Mouse (Mus musculus): ENCODE data around the gene Fbxl15.

Gene Fbxl15

GRCm38 (mm10) chr19:46308706-46309435, 19.1 kb upstream of the Fbxl15 start:
- DNase-seq: peak; percentile 86

GRCm38 (mm10) chr19:46309651-46310305, 18.2 kb upstream of the Fbxl15 start:
- peak; percentile 29 for DNase-seq

GRCm38 (mm10) chr19:46310312-46310865, 17.6 kb upstream of the Fbxl15 start:
- peak; percentile 21 for DNase-seq

DNA sequence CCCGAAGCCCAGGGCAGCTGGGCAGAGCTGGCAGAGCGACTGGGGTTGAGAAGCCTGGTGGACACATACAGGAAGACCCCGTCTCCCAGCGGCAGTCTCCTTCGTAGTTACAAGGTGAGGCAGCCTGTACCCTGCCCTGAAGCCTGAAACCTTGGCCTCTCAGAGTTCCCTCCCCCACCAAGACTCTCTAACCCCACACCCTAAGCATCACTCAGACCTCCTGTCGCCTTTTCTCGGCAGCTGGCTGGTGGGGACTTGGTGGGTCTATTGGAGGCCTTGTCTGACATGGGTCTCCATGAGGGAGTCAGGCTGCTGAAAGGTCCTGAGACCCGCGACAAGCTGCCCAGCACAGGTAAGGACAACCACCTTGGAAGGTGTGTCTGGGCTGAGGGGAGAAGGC, 16.6 kb upstream of the Fbxl15 start:
- DNase-seq: peak; percentile 15

DNA sequence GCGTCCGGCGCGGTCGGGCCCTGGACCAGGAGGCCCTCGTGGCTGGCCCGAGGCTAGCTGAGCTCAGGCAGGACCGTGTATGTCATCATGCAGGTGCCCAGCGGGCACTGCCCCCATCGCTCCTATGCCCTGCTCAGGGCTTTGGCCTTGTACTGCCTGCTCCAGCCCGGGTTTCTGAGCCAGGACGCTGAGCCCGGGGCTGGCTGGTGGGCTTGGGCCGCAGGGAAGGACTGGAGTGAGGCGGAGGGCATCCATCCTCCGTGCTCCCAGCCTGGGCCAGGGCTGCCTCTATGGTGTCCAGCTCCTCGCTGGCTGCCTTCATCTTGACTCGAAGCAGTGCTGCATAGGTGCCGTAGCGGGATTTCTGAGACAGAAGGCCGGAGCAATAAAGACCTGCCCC, 15.4 kb upstream of the Fbxl15 start:
- DNase-seq: peak; percentile 16

DNA sequence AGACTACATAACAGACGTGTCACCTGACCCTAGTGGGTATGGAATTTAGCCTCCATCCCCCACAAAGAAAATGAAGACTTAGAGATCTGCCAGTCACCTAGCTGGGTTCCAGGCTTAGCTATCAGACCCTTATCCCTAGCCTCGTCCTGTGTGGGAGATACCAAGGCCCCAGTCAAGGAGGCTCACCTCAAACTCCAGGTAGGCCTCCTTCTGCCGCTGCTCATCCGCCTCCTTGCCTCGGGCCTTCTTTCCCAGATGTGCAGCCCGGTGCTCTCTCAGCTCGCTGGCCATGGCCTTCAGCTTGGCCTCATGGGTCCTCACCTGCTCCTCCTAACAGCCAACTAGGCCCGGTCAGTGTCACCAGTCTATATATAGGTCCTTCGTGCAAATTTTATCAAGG, 14.9 kb upstream of the Fbxl15 start:
- DNase-seq: no peak

GRCm38 (mm10) chr19:46313591-46313990, 14.4 kb upstream of the Fbxl15 start:
- DNase-seq: peak; percentile 11

- DNase-seq: peak; percentile 39
Measured at GRCm38 (mm10) chr19:46314151-46314601, 13.8 kb upstream of the Fbxl15 start.

DNA sequence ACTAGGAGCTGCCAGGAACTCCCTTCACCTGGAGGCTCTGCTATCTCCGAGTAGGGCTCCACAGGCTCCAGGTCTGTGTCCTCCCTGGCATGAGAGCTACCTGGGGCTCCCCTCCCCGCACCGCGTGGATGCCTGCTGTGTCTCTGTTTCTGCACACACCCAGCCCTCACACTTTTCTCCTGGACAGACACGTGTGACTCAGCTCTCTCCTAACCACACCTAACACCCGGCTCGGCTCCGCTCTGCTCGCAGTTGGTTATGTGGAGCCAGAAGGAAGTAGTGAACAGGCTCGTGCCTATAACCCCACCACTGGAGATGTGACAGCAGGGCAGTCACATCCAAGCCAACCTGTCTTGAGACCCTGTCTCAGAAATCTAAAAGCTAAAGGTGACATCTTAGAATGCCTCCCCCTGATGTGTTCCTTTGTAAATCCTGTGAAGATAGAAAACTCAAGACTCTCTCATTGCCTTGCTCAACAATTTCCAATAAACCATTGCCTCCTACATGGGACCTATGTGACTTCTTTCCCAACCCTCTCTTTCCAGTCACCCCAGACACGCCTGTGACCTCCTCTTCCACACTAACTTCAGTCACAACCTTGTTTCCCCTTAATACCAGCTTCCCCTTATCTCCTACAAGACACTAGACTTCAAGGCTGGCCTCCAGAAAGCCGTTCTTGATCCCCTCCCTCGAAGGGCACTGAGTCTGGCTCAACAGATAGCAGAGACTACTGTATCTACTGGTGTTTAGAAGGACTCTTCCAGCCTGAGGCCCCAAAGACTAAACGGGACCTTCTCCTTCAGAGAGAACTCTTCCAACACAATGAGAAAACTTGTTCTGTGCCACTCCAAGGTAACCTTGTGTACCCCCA, 12.9 kb upstream of the Fbxl15 start:
- DNase-seq: peak; percentile 12

- DNase-seq: peak; percentile 16
Measured at GRCm38 (mm10) chr19:46315752-46316610, 12.0 kb upstream of the Fbxl15 start.

- DNase-seq: peak; percentile 33
Measured at GRCm38 (mm10) chr19:46316846-46317545, 11.0 kb upstream of the Fbxl15 start.

GRCm38 (mm10) chr19:46317546-46317885, 10.5 kb upstream of the Fbxl15 start:
- peak; percentile 29 for DNase-seq

DNA sequence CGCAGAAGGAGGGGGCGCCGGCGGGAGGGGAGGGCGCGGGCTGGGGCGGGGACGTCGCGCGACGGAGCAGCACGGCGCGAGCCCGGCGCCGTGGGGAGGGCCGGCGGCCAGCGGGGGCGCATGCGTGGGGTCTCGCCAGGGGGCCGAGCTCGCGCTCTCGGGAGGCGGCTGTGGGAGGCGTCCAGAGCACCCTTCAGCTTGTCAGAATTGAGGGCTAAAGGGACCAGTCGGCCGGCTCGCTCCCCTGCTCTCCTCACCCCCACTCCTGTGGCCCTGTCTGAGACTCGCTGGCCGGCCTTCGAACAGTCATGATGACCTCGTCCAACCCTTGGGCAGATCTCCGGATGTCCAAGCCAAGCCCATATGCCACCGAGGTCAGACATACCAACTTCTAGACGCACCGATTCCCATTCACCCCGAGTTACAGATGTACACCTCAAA, 9.9 kb upstream of the Fbxl15 start:
- peak; percentile 52 for DNase-seq

DNA sequence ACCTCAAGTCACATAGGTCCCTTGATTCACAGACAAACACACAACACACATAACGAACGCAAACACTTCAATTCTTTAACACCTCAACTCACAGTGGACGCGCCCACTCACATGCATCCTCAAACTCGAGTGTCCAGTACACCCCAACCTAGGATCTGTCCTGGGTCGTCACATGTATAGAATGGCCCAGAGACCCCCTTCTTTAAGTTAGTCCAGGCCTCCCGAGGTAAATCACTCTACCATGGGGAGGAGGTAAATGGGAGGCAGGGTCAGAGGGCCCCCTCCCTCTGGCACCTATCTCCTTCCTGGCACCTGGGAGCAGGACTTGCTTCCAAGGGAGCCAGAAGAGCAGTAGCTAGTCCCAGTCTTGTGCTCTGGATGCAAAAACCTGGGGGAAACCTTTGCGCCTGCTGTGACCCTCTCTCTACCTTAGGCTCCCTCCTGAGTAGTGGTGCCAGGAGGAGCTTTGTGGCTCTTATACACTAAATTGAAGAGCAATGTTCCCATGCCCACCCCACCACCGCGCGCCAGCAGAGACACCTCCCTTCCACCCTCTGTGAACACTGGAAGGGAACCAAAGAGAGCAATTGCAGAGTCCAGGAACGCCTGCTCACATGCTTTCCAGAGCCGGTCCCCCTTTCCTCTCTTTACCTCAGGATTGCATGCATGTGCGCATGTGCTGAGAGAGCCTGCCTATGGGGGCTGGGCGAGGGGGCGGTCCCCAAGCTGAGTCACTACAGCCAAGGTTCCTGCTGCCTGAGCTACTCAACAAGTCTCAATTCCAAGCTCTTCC, 9.2 kb upstream of the Fbxl15 start:
- DNase-seq: peak; percentile 68

DNA sequence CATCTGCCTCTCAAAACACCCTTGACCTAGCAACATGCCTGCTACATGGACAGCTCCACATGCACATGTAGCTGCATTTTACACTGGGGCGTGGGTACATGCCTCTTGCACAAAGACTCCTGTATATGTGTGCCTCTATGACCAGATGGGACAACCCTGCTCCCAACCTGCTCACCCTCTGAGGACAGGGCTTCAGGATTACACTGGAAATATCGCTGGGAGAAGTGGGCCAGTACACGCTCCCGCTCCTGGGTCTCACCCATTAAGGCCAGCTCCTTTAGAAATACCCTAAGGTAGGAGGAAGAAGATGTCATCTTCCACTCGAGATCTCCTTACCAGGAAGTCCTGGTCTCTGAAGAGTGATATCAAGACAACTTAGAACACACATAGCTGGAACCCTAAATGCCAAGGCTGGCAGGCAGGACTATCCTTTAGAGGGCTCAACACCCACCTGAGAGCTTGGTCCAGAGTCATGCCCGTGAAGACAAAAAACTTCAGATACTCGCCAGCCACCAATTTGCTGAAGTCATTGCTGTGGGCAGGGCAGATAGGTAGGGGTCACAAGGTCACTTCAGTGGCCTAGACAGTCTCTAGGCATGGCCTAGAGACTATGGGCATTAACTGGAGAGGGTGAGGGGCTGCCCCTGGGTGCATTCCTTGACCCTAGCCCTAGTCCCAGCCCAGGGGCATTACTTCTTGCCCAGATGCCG, 7.8 kb upstream of the Fbxl15 start:
- peak; percentile 14 for DNase-seq

GRCm38 (mm10) chr19:46321101-46321943, 6.7 kb upstream of the Fbxl15 start:
- DNase-seq: peak; percentile 79

DNA sequence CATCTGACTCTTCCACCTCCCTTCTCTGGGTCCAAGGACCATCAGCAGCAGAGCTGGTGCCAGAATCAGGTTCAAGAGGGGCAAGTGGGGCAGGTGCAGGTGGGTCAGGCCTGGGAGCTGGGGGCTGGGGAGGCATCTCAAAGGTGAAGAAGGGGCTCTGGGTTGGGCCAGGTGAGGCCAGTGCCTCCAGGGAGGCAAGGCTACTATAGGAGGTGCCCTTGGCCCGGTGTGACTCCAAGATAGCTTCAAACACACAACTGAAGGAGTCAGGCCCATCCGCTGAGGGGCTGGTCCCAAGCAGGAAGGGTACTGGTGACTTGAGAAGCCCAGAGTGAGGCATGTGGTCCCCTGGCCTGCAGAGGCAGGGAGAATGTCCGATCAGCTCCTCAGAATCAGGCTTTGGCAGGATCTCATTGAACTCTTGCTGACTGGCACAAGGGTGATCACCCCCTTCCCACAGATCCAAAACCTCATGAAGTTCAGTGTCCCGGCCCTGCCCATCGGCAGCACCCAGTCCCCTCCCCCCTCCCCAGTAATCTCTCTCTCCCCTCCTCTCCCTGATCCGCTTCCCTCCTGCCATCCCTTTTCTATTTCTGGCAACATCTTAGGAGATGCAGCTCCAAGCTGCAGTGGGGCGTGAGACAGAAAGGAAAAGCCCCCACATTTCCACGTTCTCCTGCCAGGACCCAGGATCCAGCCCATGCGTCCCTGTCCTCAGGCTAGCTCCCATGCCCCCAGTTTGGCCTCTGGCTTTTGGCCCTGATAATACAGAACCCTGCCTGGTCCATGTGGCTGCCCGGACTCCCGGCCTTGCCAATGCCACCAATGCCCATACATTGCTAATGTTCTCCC, 5.6 kb upstream of the Fbxl15 start:
- DNase-seq: peak; percentile 45

GRCm38 (mm10) chr19:46322996-46323572, 4.9 kb upstream of the Fbxl15 start:
- DNase-seq: peak; percentile 53

All from cerebellum, adult 11 months (tissue).